12 mouse cellular contexts compared by ENCODE assay signal in genomic region chr11:118972431-118973377, GRCm38 (mm10). TPM values are rescaled to one million over a fixed set of nuclear protein-coding genes. Genes with fewer than 3 reads are reported as not detected.
DNase-seq lines count a peak whose midpoint lies in the region; ATAC-seq and TF ChIP-seq lines count a peak whose summit lies in the region.
"Had no signal": no experiment of that assay in that cellular context is flagged by ENCODE, and none has a peak within 500 bp of the region (broad histone marks: within the 10 kb centered on the region; RNA-seq: fewer than 3 reads in every experiment).

No protein-coding gene starts in this region.

- 0 out of 2 replicates have a peak overlapping the region, but pooled peaks have one; percentile 0 for H3K4me2 ChIP-seq in hindbrain, embryonic 12.5 days (replicated peaks)

- no peaks in the 10 kb centered on the region for H3K9me3 ChIP-seq in hindbrain, embryonic 12.5 days (replicated peaks)

- peak; percentile 79 for ATAC-seq in hindbrain, embryonic 12.5 days (ENCODE audit: low FRiP score)
- ATAC-seq: activated CD4-positive, CD25-positive, alpha-beta regulatory T cell, adult 4 months had no signal

- H3K4me3 ChIP-seq in hindbrain, embryonic 12.5 days, result no peak overlapping the region
- no peak overlapping the region for H3K4me3 ChIP-seq in thymus, adult 2 months (ENCODE audit: control insufficient read depth, insufficient read depth, low read length)
- H3K4me3 ChIP-seq: gastrocnemius, adult 2 months had no signal

- peaks cover 5% of the 10 kb centered on the region; the same call in 1 of the 2 replicates for H3K27me3 ChIP-seq in hindbrain, embryonic 12.5 days
- no peaks in the 10 kb centered on the region; the same call in 1 of the 2 replicates for H3K27me3 ChIP-seq in thymus, adult 2 months (ENCODE audit: control insufficient read depth, insufficient read depth, low read length)

- WGBS in hindbrain, embryonic 12.5 days, result 20% methylated on average over 15 of the region's 18 CpGs
- WGBS in thymus, adult 2 months, result 72% methylated on average over 18 of the region's 18 CpGs

- H3K9ac ChIP-seq in hindbrain, embryonic 12.5 days, result no peak overlapping the region
- H3K9ac ChIP-seq: liver, embryonic 14.5 days had no signal

- H3K36me3 ChIP-seq in hindbrain, embryonic 12.5 days, result no peaks in the 10 kb centered on the region
- no peaks in the 10 kb centered on the region for H3K36me3 ChIP-seq in thymus, adult 2 months (ENCODE audit: control insufficient read depth, insufficient read depth, low read length)

- TF ChIP-seq POLR2A in thymus, adult 2 months (IDR thresholded peaks at IDR 0.05; ENCODE audit: control insufficient read depth, extremely low read depth, insufficient read depth, low read length, poor library complexity), result no peak

- no peak for TF ChIP-seq CTCF in thymus, adult 2 months (IDR thresholded peaks at IDR 0.05; ENCODE audit: borderline replicate concordance, control insufficient read depth, extremely low read depth, insufficient read depth, low read length, poor library complexity)

- H3K27ac ChIP-seq in hindbrain, embryonic 12.5 days, result peak overlapping the region; percentile 80
- no peak overlapping the region for H3K27ac ChIP-seq in thymus, adult 2 months (ENCODE audit: control insufficient read depth, insufficient read depth, low read length)
- H3K27ac ChIP-seq: gastrocnemius, adult 2 months; liver, embryonic 14.5 days had no signal

- DNase-seq in cerebellum, adult 11 months, result peak; percentile 97
- DNase-seq in cerebellum, postnatal 14 days, result peak; percentile 91 to 99
- peak; percentile 49 for DNase-seq in neural tube, embryonic 10.5 days (ENCODE audit: extremely low spot score, low spot score)
- no peak for DNase-seq in kidney, postnatal 10 days
- no peak for DNase-seq in thymus, adult 2 months
- DNase-seq in B cell, adult 2 months, result no peak
- DNase-seq: gastrocnemius, adult 2 months had no signal

- peaks cover 20% of the 10 kb centered on the region for H3K4me1 ChIP-seq in hindbrain, embryonic 12.5 days
- H3K4me1 ChIP-seq in thymus, adult 2 months (replicated peaks; ENCODE audit: control insufficient read depth, insufficient read depth, low read length), result peaks cover 5% of the 10 kb centered on the region

RNA-seq across cellular contexts. Expression of gene Enpp7, which starts 15.3 kb away (rescaled TPM):
- not detected in 2 replicates for polyA plus RNA-seq in hindbrain, embryonic 12.5 days (2016; fragmentation: Nextera tagmentation; extraction: Ambion mirVana)
- 0.11 and 0.17 TPM in 2 replicates for polyA plus RNA-seq in thymus, adult 2 months (2012; rRNA removed)
- polyA plus RNA-seq: activated CD4-positive, CD25-positive, alpha-beta regulatory T cell, adult 4 months; cortical plate, adult 2 months; liver, embryonic 14.5 days; thymus, postnatal 0 days had no signal

RNA-seq across cellular contexts. Expression of gene Cbx2, which starts 50.1 kb away (rescaled TPM):
- 60.5 and 62.5 TPM in 2 replicates for polyA plus RNA-seq in hindbrain, embryonic 12.5 days (2016; fragmentation: Nextera tagmentation; extraction: Ambion mirVana)
- polyA plus RNA-seq in thymus, adult 2 months (2012; rRNA removed), result 20.6 and 22.5 TPM in 2 replicates

Comparison
In these comparisons a context has a peak if more than half of its experiments do, and no peak if none do; other contexts are left out.
1. DNase-seq: peak in cerebellum, adult 11 months (single experiment), cerebellum, postnatal 14 days (2 of 2) and neural tube, embryonic 10.5 days (single experiment); none in kidney, postnatal 10 days (single experiment), thymus, adult 2 months (single experiment) and B cell, adult 2 months (0 of 2).